Mouse (Mus musculus): ENCODE data around the gene Olfr18. TPM values are rescaled to one million over a fixed set of nuclear protein-coding genes. Genes with fewer than 3 reads are reported as not detected.
"Not testable (repeated sequence)": the region's sequence is repeated elsewhere in the genome, so short reads cannot be mapped to it uniquely, and the experiment has no call there.

Gene Olfr18
- not detected in 2 replicates for polyA plus RNA-seq (2016; fragmentation: Nextera tagmentation; extraction: Ambion mirVana)

DNA sequence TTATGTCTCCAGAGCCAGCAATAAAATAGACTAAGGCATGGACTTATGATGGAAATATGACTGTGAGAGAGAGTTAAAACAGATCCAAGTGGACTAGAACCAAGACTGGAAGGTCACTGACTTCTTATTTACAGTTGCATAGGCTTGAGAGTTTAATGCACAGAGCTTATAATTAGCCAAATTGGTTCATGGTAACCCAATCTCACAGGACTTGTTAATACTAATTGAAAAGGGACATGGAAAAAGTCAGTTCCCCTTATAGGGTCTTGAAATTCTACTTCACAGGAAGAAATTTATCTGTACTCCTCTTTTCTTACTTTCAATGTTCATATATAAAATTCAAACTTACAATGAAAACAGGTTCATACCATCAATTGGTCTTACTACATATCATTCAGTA, at the start of gene Olfr18:
TSS of gene Olfr18 (minus strand) at position 101 of the 400 bp plus-strand sequence.
- H3K4me3 ChIP-seq: no peak within 1 kb of the TSS
- H3K27ac ChIP-seq: no peak within 1 kb of the TSS
- ATAC-seq: no peak
- no peaks in the 10 kb centered on the region for H3K27me3 ChIP-seq (replicated peaks)
- H3K4me1 ChIP-seq: no peaks in the 10 kb centered on the region
- no peaks in the 10 kb centered on the region for H3K36me3 ChIP-seq
- H3K9me3 ChIP-seq (replicated peaks): no peaks in the 10 kb centered on the region
- H3K4me2 ChIP-seq: no peak within 1 kb of the TSS
- no peak within 1 kb of the TSS for H3K9ac ChIP-seq

DNA sequence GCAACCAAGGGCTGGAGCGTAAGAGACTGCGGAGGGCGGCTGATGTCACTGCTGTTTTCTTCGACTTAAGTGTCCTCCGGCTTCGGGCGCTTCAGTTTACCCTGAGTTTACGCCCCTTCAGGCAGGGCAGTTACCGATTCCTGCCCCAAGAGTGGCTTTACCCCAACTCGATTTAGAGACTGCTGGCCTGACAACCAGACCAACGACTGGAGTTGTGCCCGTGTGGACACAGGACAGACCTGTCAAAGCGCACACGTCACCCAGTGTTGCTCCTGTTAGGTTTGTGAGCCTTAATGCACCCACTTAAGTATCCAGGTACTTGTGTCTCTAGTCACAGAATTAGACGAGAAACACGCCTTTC, 49.4 kb upstream of the Olfr18 start:
- ATAC-seq: peak; percentile 68
- WGBS (ENCODE audit: insufficient replicate concordance): 12% methylated on average over 16 of the region's 16 CpGs

DNA sequence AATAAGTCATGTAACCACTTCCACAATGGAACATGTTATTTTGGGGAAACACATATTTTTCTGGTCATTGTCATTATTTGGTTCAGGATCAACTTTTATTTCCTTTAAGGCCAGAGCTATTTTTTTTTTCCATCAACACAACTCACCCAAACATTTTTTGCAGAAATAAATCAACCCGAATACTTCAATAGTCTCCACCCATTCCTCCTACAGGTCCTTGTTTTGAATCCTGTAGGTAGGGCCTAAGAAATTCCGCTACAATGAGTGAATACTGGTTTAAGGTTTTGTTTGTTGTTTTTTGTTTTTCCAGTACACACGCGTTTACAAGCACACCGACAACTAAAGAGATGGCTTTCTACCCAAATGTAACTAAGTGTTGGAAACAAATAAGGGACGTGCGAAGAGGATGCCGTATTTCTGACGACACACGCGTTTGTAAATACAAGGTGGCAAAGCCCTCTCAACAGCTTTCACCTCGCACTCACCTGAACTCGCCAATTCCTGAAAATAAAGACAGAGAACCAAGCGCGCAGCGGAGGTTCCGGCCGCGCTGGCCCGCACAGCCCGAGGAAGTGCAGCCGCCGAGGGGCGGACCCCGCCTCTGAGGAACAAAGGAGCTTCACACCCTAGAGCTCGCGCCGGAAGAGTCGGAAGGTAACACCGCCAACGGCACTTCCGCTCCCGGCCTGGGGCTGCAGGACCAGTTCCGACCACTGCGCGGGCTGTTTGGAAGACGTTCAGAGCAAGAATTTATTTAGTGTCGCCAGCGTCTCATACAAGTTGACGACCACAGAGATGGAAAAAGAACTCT, 48.8 kb upstream of the Olfr18 start, which contains the start of gene Zfp560:
TSS of gene Zfp560 (minus strand) at position 646 of the 811 bp plus-strand sequence.
- H3K4me3 ChIP-seq: peak within 1 kb of the TSS; percentile 63
- no peaks in the 10 kb centered on the region for H3K27me3 ChIP-seq (replicated peaks)
- ATAC-seq: peak; percentile 99
- 0 out of 2 replicates have a peak, but pooled peaks cover 6% of the 10 kb centered on the region for H3K4me1 ChIP-seq
- WGBS (ENCODE audit: insufficient replicate concordance): 4% methylated on average over 40 of the region's 40 CpGs
- H3K27ac ChIP-seq: peak within 1 kb of the TSS; percentile 28
- peak within 1 kb of the TSS; percentile 80 for H3K4me2 ChIP-seq
- no peaks in the 10 kb centered on the region for H3K9me3 ChIP-seq (replicated peaks)
- H3K9ac ChIP-seq: peak within 1 kb of the TSS; percentile 77
- no peaks in the 10 kb centered on the region for H3K36me3 ChIP-seq

More for the DNA sequence above, 49.4 kb upstream of the Olfr18 start:
- Histone ChIP-seq H3K27ac (peak overlapping the region; percentile 28), H3K4me3 (peak overlapping the region; percentile 63), H3K27me3 (replicated peaks) (no peaks in the 10 kb centered on the region), H3K9ac (peak overlapping the region; percentile 77), H3K4me2 (peak overlapping the region; percentile 80), H3K36me3 (no peaks in the 10 kb centered on the region), H3K4me1 (0 out of 2 replicates have a peak, but pooled peaks cover 6% of the 10 kb centered on the region), H3K9me3 (replicated peaks) (no peaks in the 10 kb centered on the region)

DNA sequence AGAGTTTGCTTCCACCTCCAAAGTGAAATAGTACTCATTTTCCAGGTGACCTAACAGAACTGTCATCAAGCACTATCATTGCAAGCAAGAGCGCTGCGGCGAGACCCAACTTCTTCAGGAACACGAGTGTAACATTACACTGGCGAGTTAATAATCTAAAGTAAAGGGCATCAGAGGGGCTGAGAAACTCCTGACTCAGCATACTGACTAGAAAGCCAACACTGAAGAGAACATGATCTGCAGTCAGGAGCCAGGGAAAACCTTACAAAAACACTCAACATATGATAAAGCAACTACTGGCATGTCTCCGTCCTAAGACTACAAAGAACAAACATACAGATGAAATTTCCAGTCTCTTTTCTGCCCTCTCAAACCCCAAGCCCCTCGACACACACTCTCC, 47.8 kb upstream of the Olfr18 start:
- 74% methylated on average over 7 of the region's 7 CpGs for WGBS (ENCODE audit: insufficient replicate concordance)
- peak overlapping the region; percentile 80; the same call in 1 of the 2 replicates for H3K4me2 ChIP-seq

DNA sequence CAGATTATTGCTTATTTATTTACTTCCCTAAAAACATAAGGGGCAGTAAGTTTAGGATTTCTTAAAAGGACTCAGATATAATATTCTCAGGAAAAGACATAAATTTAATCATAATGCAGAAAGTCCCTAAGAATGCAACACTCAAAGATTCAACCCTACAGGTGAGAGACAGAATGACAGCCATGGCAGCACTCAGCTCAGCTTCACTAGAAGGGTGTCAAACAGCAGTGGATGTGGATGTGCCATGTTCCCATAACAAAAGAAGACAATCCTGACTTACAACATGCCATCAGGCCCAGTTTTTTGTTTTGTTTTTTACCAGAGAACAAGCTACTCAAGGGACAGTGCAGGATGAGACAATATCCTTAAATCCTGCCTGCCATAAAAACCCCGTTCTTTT, 38.8 kb upstream of the Olfr18 start:
- no peak overlapping the region for H3K9ac ChIP-seq
- no peaks in the 10 kb centered on the region for H3K36me3 ChIP-seq
- no peak overlapping the region for H3K27ac ChIP-seq
- no peak overlapping the region for H3K4me3 ChIP-seq
- no peaks in the 10 kb centered on the region for H3K4me1 ChIP-seq
- H3K4me2 ChIP-seq: no peak overlapping the region
- WGBS (ENCODE audit: insufficient replicate concordance): 67% methylated on average over 1 of the region's 1 CpGs
- no peak for ATAC-seq
- peaks cover 3% of the 10 kb centered on the region; the same call in 1 of the 2 replicates for H3K9me3 ChIP-seq (replicated peaks)
- H3K27me3 ChIP-seq (replicated peaks): no peaks in the 10 kb centered on the region

More for the DNA sequence above, 47.8 kb upstream of the Olfr18 start:
- H3K27me3 ChIP-seq (replicated peaks): no peaks in the 10 kb centered on the region
- H3K9me3 ChIP-seq (replicated peaks): no peaks in the 10 kb centered on the region
- ATAC-seq: no peak
- H3K4me1 ChIP-seq: 0 out of 2 replicates have a peak, but pooled peaks cover 6% of the 10 kb centered on the region
- no peak overlapping the region for H3K27ac ChIP-seq
- no peaks in the 10 kb centered on the region for H3K36me3 ChIP-seq
- H3K4me3 ChIP-seq: no peak overlapping the region
- no peak overlapping the region for H3K9ac ChIP-seq

DNA sequence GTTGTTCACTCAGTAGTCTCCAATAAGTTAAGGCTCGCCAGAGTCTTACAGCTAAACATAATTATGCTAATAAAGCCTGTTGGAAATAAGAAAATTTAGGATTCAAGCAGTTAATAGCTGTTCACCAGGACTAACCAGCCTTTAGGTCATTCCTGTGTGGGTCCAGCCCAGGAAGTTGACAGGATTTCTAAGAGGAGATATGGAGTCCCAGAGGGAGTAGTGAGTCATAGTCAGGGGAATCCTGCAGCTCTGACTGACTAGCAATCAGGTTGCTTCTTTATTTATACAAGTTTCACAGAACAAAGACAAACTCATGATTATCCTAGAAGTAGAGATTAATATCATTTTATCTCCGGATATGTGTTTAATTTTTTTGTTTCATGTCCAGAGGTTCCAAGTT, 31.4 kb upstream of the Olfr18 start:
- H3K27ac ChIP-seq: no peak overlapping the region
- no peaks in the 10 kb centered on the region; the same call in 1 of the 2 replicates for H3K9me3 ChIP-seq (replicated peaks)
- no peaks in the 10 kb centered on the region for H3K27me3 ChIP-seq (replicated peaks)
- no peak overlapping the region for H3K9ac ChIP-seq
- H3K4me1 ChIP-seq: no peaks in the 10 kb centered on the region
- peaks cover 5% of the 10 kb centered on the region for H3K36me3 ChIP-seq
- no peak overlapping the region for H3K4me2 ChIP-seq
- ATAC-seq: no peak
- WGBS (ENCODE audit: insufficient replicate concordance): 68% methylated on average over 2 of the region's 2 CpGs
- no peak overlapping the region for H3K4me3 ChIP-seq

DNA sequence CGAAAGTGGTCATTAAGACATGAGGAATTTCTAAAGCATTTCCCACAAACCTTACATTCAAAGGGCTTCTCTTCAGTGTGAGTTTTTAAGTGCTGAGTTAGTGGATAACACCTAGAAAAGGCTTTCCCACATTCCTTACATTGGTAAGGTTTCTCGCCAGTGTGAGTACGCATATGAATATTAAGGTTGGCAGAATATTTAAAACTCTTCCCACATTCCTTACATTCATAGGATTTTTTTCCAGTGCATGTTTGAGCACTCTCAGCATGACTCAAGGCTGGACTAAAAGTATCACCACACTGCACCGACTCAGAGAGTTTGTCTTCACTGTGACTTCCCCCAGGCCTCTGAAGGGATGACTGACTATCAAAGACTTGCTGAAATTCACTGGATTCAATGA, 12.6 kb upstream of the Olfr18 start:
- no peak overlapping the region for H3K4me2 ChIP-seq
- H3K27ac ChIP-seq: no peak overlapping the region
- no peak overlapping the region for H3K9ac ChIP-seq
- no peaks in the 10 kb centered on the region for H3K4me1 ChIP-seq
- no peak overlapping the region for H3K4me3 ChIP-seq
- H3K27me3 ChIP-seq (replicated peaks): no peaks in the 10 kb centered on the region
- ATAC-seq: no peak
- H3K36me3 ChIP-seq: peaks cover 25% of the 10 kb centered on the region
- no peaks in the 10 kb centered on the region for H3K9me3 ChIP-seq (replicated peaks)
- 74% methylated on average over 4 of the region's 4 CpGs for WGBS (ENCODE audit: insufficient replicate concordance)

DNA sequence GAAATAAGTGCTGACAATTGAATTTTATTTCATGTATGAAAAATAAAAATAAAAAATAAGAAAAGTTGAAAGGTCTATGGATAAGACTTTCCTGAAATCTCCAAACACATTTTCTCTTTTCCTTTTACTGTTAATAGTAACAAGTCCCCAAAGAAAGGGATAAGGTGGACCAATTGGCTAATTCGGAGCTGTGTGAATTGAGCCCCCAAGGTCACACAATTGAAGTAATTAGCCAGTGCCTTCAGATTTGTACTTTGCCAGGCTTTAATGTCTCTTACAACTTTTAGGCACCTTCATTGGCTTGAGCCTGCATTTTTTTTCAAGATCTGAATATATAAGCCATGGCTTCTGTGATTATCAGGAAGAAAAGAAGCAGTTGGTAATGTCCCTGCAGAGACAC, 37.7 kb downstream of the Olfr18 start, which contains the start of gene Olfr873:
TSS of gene Olfr873 (plus strand) at position 301 of the 400 bp plus-strand sequence.
- no peak for ATAC-seq

DNA sequence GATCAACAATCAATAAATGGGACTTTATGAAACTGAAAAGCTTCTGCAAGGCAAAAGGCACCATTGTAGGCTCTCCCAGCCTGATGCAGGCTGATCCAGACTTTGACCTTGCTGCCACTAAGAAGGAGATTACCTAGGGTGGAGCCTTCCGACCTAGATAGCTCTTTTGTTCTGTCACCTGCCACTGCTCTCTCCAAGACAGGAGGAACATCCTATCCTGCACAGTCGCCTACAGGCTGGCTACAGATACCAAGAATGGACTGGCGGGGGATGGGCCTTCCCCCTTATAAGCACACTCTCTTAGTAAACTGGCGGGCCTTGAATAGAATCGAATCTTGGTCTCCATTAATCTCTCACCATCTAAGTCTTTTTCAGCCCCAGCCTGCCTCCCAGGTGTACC, 40.3 kb downstream of the Olfr18 start:
- not testable (repeated sequence) for H3K4me1 ChIP-seq

More for the DNA sequence above, 37.7 kb downstream of the Olfr18 start, which contains the start of gene Olfr873:
- H3K27ac ChIP-seq: no peak within 1 kb of the TSS
- H3K4me2 ChIP-seq: no peak within 1 kb of the TSS
- no peak within 1 kb of the TSS for H3K4me3 ChIP-seq
- H3K4me1 ChIP-seq: no peaks in the 10 kb centered on the region
- 61% methylated on average over 1 of the region's 1 CpGs for WGBS (ENCODE audit: insufficient replicate concordance)
- H3K36me3 ChIP-seq: no peaks in the 10 kb centered on the region
- H3K27me3 ChIP-seq (replicated peaks): no peaks in the 10 kb centered on the region
- H3K9ac ChIP-seq: no peak within 1 kb of the TSS
- H3K9me3 ChIP-seq (replicated peaks): no peaks in the 10 kb centered on the region

DNA sequence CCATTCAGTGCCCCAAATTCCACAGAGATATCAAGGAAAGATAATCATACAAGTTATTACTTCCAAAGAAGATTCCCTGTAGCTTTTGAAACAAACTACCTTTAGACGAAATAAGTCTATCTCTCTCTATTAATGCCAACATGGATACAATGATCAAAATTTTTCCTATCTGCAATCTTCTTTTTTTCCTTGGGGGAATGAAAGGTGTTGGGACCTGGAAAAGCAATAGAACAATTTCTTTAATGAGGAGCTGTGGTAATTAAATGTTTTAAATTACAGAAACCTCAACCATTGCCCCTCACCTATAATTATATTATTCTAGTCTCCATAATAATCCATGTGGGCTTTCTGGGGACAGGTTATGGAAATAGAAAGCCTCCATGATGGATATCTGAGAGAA, 53.8 kb downstream of the Olfr18 start, which contains the start of gene Olfr39:
TSS of gene Olfr39 (plus strand) at position 301 of the 400 bp plus-strand sequence.
- Histone ChIP-seq H3K4me3 (no peak within 1 kb of the TSS), H3K9me3 (replicated peaks) (no peaks in the 10 kb centered on the region), H3K9ac (no peak within 1 kb of the TSS), H3K27me3 (replicated peaks) (no peaks in the 10 kb centered on the region), H3K36me3 (no peaks in the 10 kb centered on the region), H3K4me1 (no peaks in the 10 kb centered on the region), H3K27ac (no peak within 1 kb of the TSS), H3K4me2 (no peak within 1 kb of the TSS)
- WGBS (ENCODE audit: insufficient replicate concordance): 55% methylated on average over 1 of the region's 1 CpGs
- ATAC-seq: no peak

More for the DNA sequence above, 40.3 kb downstream of the Olfr18 start:
- not testable (repeated sequence) for H3K36me3 ChIP-seq; H3K27me3 ChIP-seq (replicated peaks); H3K4me2 ChIP-seq; H3K4me3 ChIP-seq; ATAC-seq; H3K9me3 ChIP-seq (replicated peaks); H3K9ac ChIP-seq; H3K27ac ChIP-seq
- 64% methylated on average over 5 of the region's 5 CpGs for WGBS (ENCODE audit: insufficient replicate concordance)

All from liver, embryonic 12.5 days (tissue).